Mouse (Mus musculus): ENCODE data around the gene Mrpl14. TPM values are rescaled to one million over a fixed set of nuclear protein-coding genes. Genes with fewer than 3 reads are reported as not detected.

Mrpl14 gene
- polyA plus RNA-seq, 1 experiment: 259 TPM

- no peak overlapping the region for H3K4me3 ChIP-seq (ENCODE audit: insufficient read depth, poor library complexity, severe bottlenecking)
- H3K36me3 ChIP-seq (ENCODE audit: control insufficient read depth, insufficient read depth): peaks cover 31% of the 10 kb centered on the region
- H3K27me3 ChIP-seq (ENCODE audit: control insufficient read depth, insufficient read depth, insufficient read length): no peaks in the 10 kb centered on the region
- H3K79me2 ChIP-seq (ENCODE audit: control insufficient read depth, insufficient read depth): peaks cover 46% of the 10 kb centered on the region
- peaks cover 32% of the 10 kb centered on the region for H3K79me3 ChIP-seq (ENCODE audit: low read depth)
- TF ChIP-seq MYOG (IDR thresholded peaks at IDR 0.05; ENCODE audit: control insufficient read depth, extremely low read depth, insufficient read length) (no peak), FOSL1 (IDR thresholded peaks at IDR 0.05; ENCODE audit: insufficient read depth, low read length, poor library complexity, severe bottlenecking) (no peak), CTCF (IDR thresholded peaks at IDR 0.05; ENCODE audit: control insufficient read depth, insufficient read depth, insufficient read length) (no peak), CEBPB (IDR thresholded peaks at IDR 0.05; ENCODE audit: low read depth) (no peak), MAX (IDR thresholded peaks at IDR 0.05) (no peak), MYOD1 (IDR thresholded peaks at IDR 0.05; ENCODE audit: control insufficient read depth, insufficient read length, low read depth) (no peak), USF1 (IDR thresholded peaks at IDR 0.05; ENCODE audit: low read depth) (no peak)
- H3ac ChIP-seq (ENCODE audit: control insufficient read depth, insufficient read length, low read depth): no peak overlapping the region
These were observed 10.9 kb downstream of the Mrpl14 start for GRCm38 (mm10) chr17:45696981-45697380.

- Histone ChIP-seq H3K27me3 (ENCODE audit: control insufficient read depth, insufficient read depth, insufficient read length) (no peaks in the 10 kb centered on the region), H3K36me3 (ENCODE audit: control insufficient read depth, insufficient read depth) (peaks cover 31% of the 10 kb centered on the region), H3K4me3 (ENCODE audit: insufficient read depth, poor library complexity, severe bottlenecking) (no peak overlapping the region), H3K79me2 (ENCODE audit: control insufficient read depth, insufficient read depth) (peaks cover 32% of the 10 kb centered on the region), H3ac (ENCODE audit: control insufficient read depth, insufficient read length, low read depth) (no peak overlapping the region), H3K79me3 (ENCODE audit: low read depth) (peaks cover 20% of the 10 kb centered on the region)
- TF ChIP-seq MYOD1 (IDR thresholded peaks at IDR 0.05; ENCODE audit: control insufficient read depth, insufficient read length, low read depth): no peak
- no peak for TF ChIP-seq MYOG (IDR thresholded peaks at IDR 0.05; ENCODE audit: control insufficient read depth, extremely low read depth, insufficient read length)
- no peak for TF ChIP-seq MAX (IDR thresholded peaks at IDR 0.05)
- no peak for TF ChIP-seq CTCF (IDR thresholded peaks at IDR 0.05; ENCODE audit: control insufficient read depth, insufficient read depth, insufficient read length)
- TF ChIP-seq USF1 (IDR thresholded peaks at IDR 0.05; ENCODE audit: low read depth): no peak
- no peak for TF ChIP-seq CEBPB (IDR thresholded peaks at IDR 0.05; ENCODE audit: low read depth)
- no peak for TF ChIP-seq FOSL1 (IDR thresholded peaks at IDR 0.05; ENCODE audit: insufficient read depth, low read length, poor library complexity, severe bottlenecking)
These were observed 12.2 kb downstream of the Mrpl14 start for GRCm38 (mm10) chr17:45698368-45698767.

- H3K36me3 ChIP-seq (ENCODE audit: control insufficient read depth, insufficient read depth): peaks cover 31% of the 10 kb centered on the region
These were observed 13.1 kb downstream of the Mrpl14 start for GRCm38 (mm10) chr17:45699039-45699740.

GRCm38 (mm10) chr17:45700496-45701235 lies 14.5 kb downstream of the Mrpl14 start:
- peaks cover 18% of the 10 kb centered on the region for H3K79me2 ChIP-seq (ENCODE audit: control insufficient read depth, insufficient read depth)
- peaks cover 8% of the 10 kb centered on the region for H3K79me3 ChIP-seq (ENCODE audit: low read depth)
- no peak overlapping the region for H3ac ChIP-seq (ENCODE audit: control insufficient read depth, insufficient read length, low read depth)
- peaks cover 31% of the 10 kb centered on the region for H3K36me3 ChIP-seq (ENCODE audit: control insufficient read depth, insufficient read depth)
- no peaks in the 10 kb centered on the region for H3K27me3 ChIP-seq (ENCODE audit: control insufficient read depth, insufficient read depth, insufficient read length)
- TF ChIP-seq USF1 (IDR thresholded peaks at IDR 0.05; ENCODE audit: low read depth) (no peak), CTCF (IDR thresholded peaks at IDR 0.05; ENCODE audit: control insufficient read depth, insufficient read depth, insufficient read length) (no peak), MYOG (IDR thresholded peaks at IDR 0.05; ENCODE audit: control insufficient read depth, extremely low read depth, insufficient read length) (no peak)
- H3K4me3 ChIP-seq (ENCODE audit: insufficient read depth, poor library complexity, severe bottlenecking): no peak overlapping the region

More at GRCm38 (mm10) chr17:45699039-45699740, 13.1 kb downstream of the Mrpl14 start:
- Histone ChIP-seq H3K79me3 (ENCODE audit: low read depth) (peaks cover 13% of the 10 kb centered on the region), H3K4me3 (ENCODE audit: insufficient read depth, poor library complexity, severe bottlenecking) (no peak overlapping the region), H3ac (ENCODE audit: control insufficient read depth, insufficient read length, low read depth) (no peak overlapping the region), H3K79me2 (ENCODE audit: control insufficient read depth, insufficient read depth) (peaks cover 24% of the 10 kb centered on the region), H3K27me3 (ENCODE audit: control insufficient read depth, insufficient read depth, insufficient read length) (no peaks in the 10 kb centered on the region)
- TF ChIP-seq MYOG (IDR thresholded peaks at IDR 0.05; ENCODE audit: control insufficient read depth, extremely low read depth, insufficient read length) (no peak), USF1 (IDR thresholded peaks at IDR 0.05; ENCODE audit: low read depth) (no peak), MAX (IDR thresholded peaks at IDR 0.05) (no peak), CTCF (IDR thresholded peaks at IDR 0.05; ENCODE audit: control insufficient read depth, insufficient read depth, insufficient read length) (no peak), MYOD1 (IDR thresholded peaks at IDR 0.05; ENCODE audit: control insufficient read depth, insufficient read length, low read depth) (no peak), CEBPB (IDR thresholded peaks at IDR 0.05; ENCODE audit: low read depth) (no peak), FOSL1 (IDR thresholded peaks at IDR 0.05; ENCODE audit: insufficient read depth, low read length, poor library complexity, severe bottlenecking) (no peak)

GRCm38 (mm10) chr17:45701236-45701591 lies 15.1 kb downstream of the Mrpl14 start:
- Histone ChIP-seq H3ac (ENCODE audit: control insufficient read depth, insufficient read length, low read depth) (no peak overlapping the region), H3K27me3 (ENCODE audit: control insufficient read depth, insufficient read depth, insufficient read length) (no peaks in the 10 kb centered on the region), H3K4me3 (ENCODE audit: insufficient read depth, poor library complexity, severe bottlenecking) (no peak overlapping the region), H3K79me2 (ENCODE audit: control insufficient read depth, insufficient read depth) (peaks cover 15% of the 10 kb centered on the region), H3K79me3 (ENCODE audit: low read depth) (peaks cover 8% of the 10 kb centered on the region), H3K36me3 (ENCODE audit: control insufficient read depth, insufficient read depth) (peaks cover 30% of the 10 kb centered on the region)
- TF ChIP-seq MYOG (IDR thresholded peaks at IDR 0.05; ENCODE audit: control insufficient read depth, extremely low read depth, insufficient read length) (no peak), MYOD1 (IDR thresholded peaks at IDR 0.05; ENCODE audit: control insufficient read depth, insufficient read length, low read depth) (no peak), USF1 (IDR thresholded peaks at IDR 0.05; ENCODE audit: low read depth) (no peak), CTCF (IDR thresholded peaks at IDR 0.05; ENCODE audit: control insufficient read depth, insufficient read depth, insufficient read length) (no peak), FOSL1 (IDR thresholded peaks at IDR 0.05; ENCODE audit: insufficient read depth, low read length, poor library complexity, severe bottlenecking) (no peak), CEBPB (IDR thresholded peaks at IDR 0.05; ENCODE audit: low read depth) (no peak), MAX (IDR thresholded peaks at IDR 0.05) (no peak)

Data from C2C12 (cell line).